Mouse (Mus musculus): ENCODE data around the gene Srpk2.
"Not testable (repeated sequence)": the region's sequence is repeated elsewhere in the genome, so short reads cannot be mapped to it uniquely, and the experiment has no call there.

The Srpk2 gene

GRCm38 (mm10) chr5:23674829-23675498 is 9.5 kb downstream of the Srpk2 start:
- peak; percentile 87 for DNase-seq (ENCODE audit: extremely low read depth, insufficient read length, low spot score)

GRCm38 (mm10) chr5:23672136-23672535 is 12.3 kb downstream of the Srpk2 start:
- DNase-seq (ENCODE audit: extremely low read depth, insufficient read length, low spot score) = peak; percentile 37

GRCm38 (mm10) chr5:23670880-23671279 is 13.5 kb downstream of the Srpk2 start:
- no peak for DNase-seq (ENCODE audit: extremely low read depth, insufficient read length, low spot score)

- no peak for DNase-seq (ENCODE audit: extremely low read depth, insufficient read length, low spot score)
Measured at GRCm38 (mm10) chr5:23665906-23666305, 18.5 kb downstream of the Srpk2 start.

GRCm38 (mm10) chr5:23661191-23661590 is 23.2 kb downstream of the Srpk2 start:
- no peak for DNase-seq (ENCODE audit: extremely low read depth, insufficient read length, low spot score)

- DNase-seq (ENCODE audit: extremely low read depth, insufficient read length, low spot score) = no peak
Measured at GRCm38 (mm10) chr5:23658017-23658416, 26.4 kb downstream of the Srpk2 start.

- no peak for DNase-seq (ENCODE audit: extremely low read depth, insufficient read length, low spot score)
Measured at GRCm38 (mm10) chr5:23656590-23656989, 27.8 kb downstream of the Srpk2 start.

GRCm38 (mm10) chr5:23655030-23655429 is 29.4 kb downstream of the Srpk2 start:
- no peak for DNase-seq (ENCODE audit: extremely low read depth, insufficient read length, low spot score)

GRCm38 (mm10) chr5:23652326-23652725 is 32.1 kb downstream of the Srpk2 start:
- DNase-seq (ENCODE audit: extremely low read depth, insufficient read length, low spot score) = no peak

- DNase-seq (ENCODE audit: extremely low read depth, insufficient read length, low spot score) = no peak
Measured at GRCm38 (mm10) chr5:23651786-23652185, 32.6 kb downstream of the Srpk2 start.

GRCm38 (mm10) chr5:23650504-23650903 is 33.9 kb downstream of the Srpk2 start:
- no peak for DNase-seq (ENCODE audit: extremely low read depth, insufficient read length, low spot score)

- DNase-seq (ENCODE audit: extremely low read depth, insufficient read length, low spot score) = no peak
Measured at GRCm38 (mm10) chr5:23649246-23649645, 35.2 kb downstream of the Srpk2 start.

GRCm38 (mm10) chr5:23645671-23646070 is 38.7 kb downstream of the Srpk2 start:
- DNase-seq (ENCODE audit: extremely low read depth, insufficient read length, low spot score) = no peak

GRCm38 (mm10) chr5:23639193-23639592 is 45.2 kb downstream of the Srpk2 start:
- not testable (repeated sequence) for DNase-seq (ENCODE audit: extremely low read depth, insufficient read length, low spot score)

- no peak for DNase-seq (ENCODE audit: extremely low read depth, insufficient read length, low spot score)
Measured at GRCm38 (mm10) chr5:23638023-23638422, 46.4 kb downstream of the Srpk2 start.

- no peak for DNase-seq (ENCODE audit: extremely low read depth, insufficient read length, low spot score)
Measured at GRCm38 (mm10) chr5:23637337-23637736, 47.1 kb downstream of the Srpk2 start.

GRCm38 (mm10) chr5:23631490-23631889 is 52.9 kb downstream of the Srpk2 start:
- DNase-seq (ENCODE audit: extremely low read depth, insufficient read length, low spot score) = no peak

GRCm38 (mm10) chr5:23627221-23627620 is 57.2 kb downstream of the Srpk2 start:
- peak; percentile 75 for DNase-seq (ENCODE audit: extremely low read depth, insufficient read length, low spot score)

- no peak for DNase-seq (ENCODE audit: extremely low read depth, insufficient read length, low spot score)
Measured at GRCm38 (mm10) chr5:23626173-23626572, 58.2 kb downstream of the Srpk2 start.

- no peak for DNase-seq (ENCODE audit: extremely low read depth, insufficient read length, low spot score)
Measured at GRCm38 (mm10) chr5:23620621-23621020, 63.8 kb downstream of the Srpk2 start.

GRCm38 (mm10) chr5:23618656-23619055 is 65.8 kb downstream of the Srpk2 start:
- DNase-seq (ENCODE audit: extremely low read depth, insufficient read length, low spot score) = no peak

- DNase-seq (ENCODE audit: extremely low read depth, insufficient read length, low spot score) = no peak
Measured at GRCm38 (mm10) chr5:23617104-23617415, 67.4 kb downstream of the Srpk2 start.

Data from 3134 (cell line).